Mouse (Mus musculus): Measurements from ENCODE around the gene Ndufs3. TPM values are rescaled to one million over a fixed set of nuclear protein-coding genes. Genes with fewer than 3 reads are reported as not detected.

The Ndufs3 gene
- polyA plus RNA-seq, 1 experiment, result 115 TPM

GRCm38 (mm10) chr2:90932273-90932672 lies 27.6 kb upstream of the Ndufs3 start:
- no peak for DNase-seq
- TF ChIP-seq POLR2A (IDR thresholded peaks at IDR 0.05; ENCODE audit: borderline replicate concordance, extremely low read depth, low read depth, low read length) (no peak), CTCF (IDR thresholded peaks at IDR 0.05; ENCODE audit: insufficient read depth, low read length) (no peak)
- WGBS, result 59% methylated on average over 2 of the region's 2 CpGs
- no peak overlapping the region for H3K4me3 ChIP-seq (replicated peaks; ENCODE audit: extremely low read depth, low read depth, low read length)
- H3K4me1 ChIP-seq (ENCODE audit: control insufficient read depth, insufficient read depth, low read length), result no peaks in the 10 kb centered on the region

GRCm38 (mm10) chr2:90931829-90932228 lies 27.2 kb upstream of the Ndufs3 start:
- no peak for DNase-seq
- Histone ChIP-seq H3K4me1 (ENCODE audit: control insufficient read depth, insufficient read depth, low read length) (no peaks in the 10 kb centered on the region), H3K4me3 (replicated peaks; ENCODE audit: extremely low read depth, low read depth, low read length) (no peak overlapping the region)
- WGBS, result 52% methylated on average over 8 of the region's 8 CpGs
- TF ChIP-seq POLR2A (IDR thresholded peaks at IDR 0.05; ENCODE audit: borderline replicate concordance, extremely low read depth, low read depth, low read length) (no peak), CTCF (IDR thresholded peaks at IDR 0.05; ENCODE audit: insufficient read depth, low read length) (no peak)

- 85% methylated on average over 13 of the region's 13 CpGs for WGBS
- H3K4me3 ChIP-seq (replicated peaks; ENCODE audit: extremely low read depth, low read depth, low read length), result no peak overlapping the region
- H3K4me1 ChIP-seq (ENCODE audit: control insufficient read depth, insufficient read depth, low read length), result no peaks in the 10 kb centered on the region
- no peak for DNase-seq
- TF ChIP-seq POLR2A (IDR thresholded peaks at IDR 0.05; ENCODE audit: borderline replicate concordance, extremely low read depth, low read depth, low read length) (no peak), CTCF (IDR thresholded peaks at IDR 0.05; ENCODE audit: insufficient read depth, low read length) (no peak)
These were observed 23.9 kb upstream of the Ndufs3 start for GRCm38 (mm10) chr2:90928566-90928965.

GRCm38 (mm10) chr2:90922636-90923035 lies 18.0 kb upstream of the Ndufs3 start:
- WGBS, result 90% methylated on average over 2 of the region's 2 CpGs
- no peak overlapping the region for H3K4me3 ChIP-seq (replicated peaks; ENCODE audit: extremely low read depth, low read depth, low read length)
- H3K4me1 ChIP-seq (ENCODE audit: control insufficient read depth, insufficient read depth, low read length), result no peaks in the 10 kb centered on the region
- DNase-seq, result no peak
- TF ChIP-seq POLR2A (IDR thresholded peaks at IDR 0.05; ENCODE audit: borderline replicate concordance, extremely low read depth, low read depth, low read length) (no peak), CTCF (IDR thresholded peaks at IDR 0.05; ENCODE audit: insufficient read depth, low read length) (no peak)

GRCm38 (mm10) chr2:90921178-90921577 lies 16.6 kb upstream of the Ndufs3 start:
- peaks cover 6% of the 10 kb centered on the region for H3K4me1 ChIP-seq (ENCODE audit: control insufficient read depth, insufficient read depth, low read length)
- TF ChIP-seq POLR2A (IDR thresholded peaks at IDR 0.05; ENCODE audit: borderline replicate concordance, extremely low read depth, low read depth, low read length) (no peak), CTCF (IDR thresholded peaks at IDR 0.05; ENCODE audit: insufficient read depth, low read length) (no peak)
- no peak for DNase-seq
- WGBS, result 53% methylated on average over 1 of the region's 1 CpGs
- H3K4me3 ChIP-seq (replicated peaks; ENCODE audit: extremely low read depth, low read depth, low read length), result no peak overlapping the region

- H3K4me1 ChIP-seq (ENCODE audit: control insufficient read depth, insufficient read depth, low read length), result peaks cover 12% of the 10 kb centered on the region
- 5% methylated on average over 16 of the region's 16 CpGs for WGBS
- TF ChIP-seq CTCF (IDR thresholded peaks at IDR 0.05; ENCODE audit: insufficient read depth, low read length), result no peak
- no peak for TF ChIP-seq POLR2A (IDR thresholded peaks at IDR 0.05; ENCODE audit: borderline replicate concordance, extremely low read depth, low read depth, low read length)
- DNase-seq, result peak; percentile 76
- H3K4me3 ChIP-seq (replicated peaks; ENCODE audit: extremely low read depth, low read depth, low read length), result peak overlapping the region; percentile 71
These were observed 13.5 kb upstream of the Ndufs3 start for GRCm38 (mm10) chr2:90917999-90918698.

- H3K4me3 ChIP-seq (replicated peaks; ENCODE audit: extremely low read depth, low read depth, low read length), result peak overlapping the region; percentile 71
- H3K4me1 ChIP-seq (ENCODE audit: control insufficient read depth, insufficient read depth, low read length), result peaks cover 12% of the 10 kb centered on the region
- WGBS, result under 1% methylated on average over 72 of the region's 73 CpGs
- peak; percentile 73 for DNase-seq
- TF ChIP-seq POLR2A (IDR thresholded peaks at IDR 0.05; ENCODE audit: borderline replicate concordance, extremely low read depth, low read depth, low read length), result peak; percentile 17; the same call in 1 of the 2 replicates
- TF ChIP-seq CTCF (IDR thresholded peaks at IDR 0.05; ENCODE audit: insufficient read depth, low read length), result no peak
These were observed 12.8 kb upstream of the Ndufs3 start for GRCm38 (mm10) chr2:90917233-90917998.

- no peak for TF ChIP-seq POLR2A (IDR thresholded peaks at IDR 0.05; ENCODE audit: borderline replicate concordance, extremely low read depth, low read depth, low read length)
- no peak for TF ChIP-seq CTCF (IDR thresholded peaks at IDR 0.05; ENCODE audit: insufficient read depth, low read length)
- no peak for DNase-seq
- 19% methylated on average over 7 of the region's 7 CpGs for WGBS
- Histone ChIP-seq H3K4me3 (replicated peaks; ENCODE audit: extremely low read depth, low read depth, low read length) (peak overlapping the region; percentile 71), H3K4me1 (ENCODE audit: control insufficient read depth, insufficient read depth, low read length) (peaks cover 12% of the 10 kb centered on the region)
These were observed 12.1 kb upstream of the Ndufs3 start for GRCm38 (mm10) chr2:90916560-90917232.

- Histone ChIP-seq H3K4me1 (ENCODE audit: control insufficient read depth, insufficient read depth, low read length) (peaks cover 12% of the 10 kb centered on the region), H3K4me3 (replicated peaks; ENCODE audit: extremely low read depth, low read depth, low read length) (no peak overlapping the region)
- no peak for TF ChIP-seq POLR2A (IDR thresholded peaks at IDR 0.05; ENCODE audit: borderline replicate concordance, extremely low read depth, low read depth, low read length)
- no peak for TF ChIP-seq CTCF (IDR thresholded peaks at IDR 0.05; ENCODE audit: insufficient read depth, low read length)
- DNase-seq, result no peak
- WGBS, result 94% methylated on average over 1 of the region's 1 CpGs
These were observed 10.9 kb upstream of the Ndufs3 start for GRCm38 (mm10) chr2:90915516-90915915.
